Mouse (Mus musculus): ENCODE measurements at regions not wholly inside any gene's neighbourhood (a gene's known extent, or its start where the extent isn't known, plus 50 kb on each side); places are given as distances from the start of the nearest gene placed in this dataset.

DNA sequence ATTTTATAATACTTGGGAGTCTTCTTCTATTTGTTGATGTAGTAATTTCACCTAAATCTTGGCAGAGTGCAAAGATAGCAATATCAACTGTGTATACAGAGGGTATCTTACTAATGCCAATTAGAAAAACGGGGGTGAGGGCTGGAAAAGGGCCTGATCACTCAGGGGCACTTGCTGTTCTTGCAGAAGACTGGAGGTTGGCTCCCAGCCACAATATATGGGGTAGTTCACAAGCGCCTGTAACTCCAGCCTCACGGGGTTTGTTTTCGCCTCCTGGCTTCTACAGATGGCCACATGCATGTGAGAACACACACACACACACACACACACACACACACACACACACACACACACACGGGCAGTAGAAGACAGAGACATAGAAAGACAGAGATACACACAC is 185.7 kb downstream of the Plk2 start:
- no peak for ATAC-seq (ENCODE audit: low TSS enrichment)

GRCm38 (mm10) chr13:110584765-110585164 is 189.9 kb downstream of the Plk2 start:
- ATAC-seq (ENCODE audit: low TSS enrichment), result no peak

DNA sequence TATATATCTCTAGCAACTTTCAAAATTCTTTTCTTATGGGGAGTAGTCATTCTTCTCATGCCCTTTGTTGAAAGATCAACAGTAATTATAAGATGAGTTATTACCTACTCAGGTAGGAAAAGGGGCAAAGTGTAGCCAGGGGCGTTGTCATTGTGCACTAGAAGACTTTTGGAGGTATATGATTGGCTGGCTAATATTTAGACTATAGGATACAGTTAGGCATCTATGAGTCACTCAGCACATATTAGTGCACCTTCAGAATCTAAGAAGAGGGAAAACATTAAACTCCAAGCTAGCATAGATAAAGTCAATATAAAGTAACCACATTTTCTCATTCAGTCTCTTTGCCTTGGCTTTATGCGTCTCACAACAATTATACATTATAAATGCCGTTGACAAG is 199.8 kb downstream of the Plk2 start:
- ATAC-seq (ENCODE audit: low TSS enrichment), result no peak

GRCm38 (mm10) chr13:110599666-110600065 is 204.8 kb downstream of the Plk2 start:
- peak; percentile 47 for ATAC-seq (ENCODE audit: low TSS enrichment)

- ATAC-seq (ENCODE audit: low TSS enrichment), result peak; percentile 27
Measured at GRCm38 (mm10) chr13:110600377-110600776, 205.5 kb downstream of the Plk2 start.

- ATAC-seq (ENCODE audit: low TSS enrichment), result no peak
Measured at GRCm38 (mm10) chr13:110601352-110601751, 206.5 kb downstream of the Plk2 start.

DNA sequence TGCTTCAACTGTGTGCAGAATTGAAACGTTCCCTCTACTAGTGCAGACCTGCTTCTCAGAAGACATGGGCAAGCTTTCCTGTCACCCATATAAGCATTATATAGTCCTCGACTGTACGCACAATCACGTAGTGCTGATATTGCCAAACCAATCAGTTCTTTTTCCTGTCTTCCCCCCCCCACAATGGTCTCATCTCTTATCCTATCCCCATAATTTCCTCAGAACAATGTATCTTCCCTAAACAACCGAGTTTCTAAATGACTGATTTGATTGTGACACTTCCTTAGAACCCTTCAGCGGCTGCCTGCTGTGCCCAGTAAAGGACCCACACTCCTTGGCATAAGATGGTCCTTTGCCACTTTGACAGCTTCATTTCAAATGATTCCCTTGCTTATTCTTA is 207.0 kb downstream of the Plk2 start:
- ATAC-seq (ENCODE audit: low TSS enrichment), result no peak

GRCm38 (mm10) chr13:110602894-110603293 is 208.0 kb downstream of the Plk2 start:
- no peak for ATAC-seq (ENCODE audit: low TSS enrichment)

DNA sequence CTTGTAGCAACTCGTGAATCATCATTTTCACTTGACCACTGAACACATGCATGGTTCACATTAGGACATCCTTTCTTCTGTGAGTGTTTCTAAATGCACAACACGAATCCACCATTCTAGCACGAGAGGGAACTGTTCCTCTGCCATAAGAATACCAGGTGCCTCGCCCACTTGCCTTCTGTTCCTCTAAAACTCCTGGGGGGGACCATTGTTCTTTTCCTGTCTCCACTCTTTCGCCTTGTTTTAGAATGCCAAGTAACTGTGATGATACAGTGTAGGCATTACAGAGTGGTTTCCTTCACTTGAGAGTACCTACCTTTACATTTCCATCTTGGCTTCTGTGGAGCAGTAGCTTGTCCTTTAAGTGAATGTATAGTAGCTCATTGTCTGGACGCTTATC is 224.2 kb downstream of the Plk2 start:
- ATAC-seq (ENCODE audit: low TSS enrichment), result peak; percentile 93

DNA sequence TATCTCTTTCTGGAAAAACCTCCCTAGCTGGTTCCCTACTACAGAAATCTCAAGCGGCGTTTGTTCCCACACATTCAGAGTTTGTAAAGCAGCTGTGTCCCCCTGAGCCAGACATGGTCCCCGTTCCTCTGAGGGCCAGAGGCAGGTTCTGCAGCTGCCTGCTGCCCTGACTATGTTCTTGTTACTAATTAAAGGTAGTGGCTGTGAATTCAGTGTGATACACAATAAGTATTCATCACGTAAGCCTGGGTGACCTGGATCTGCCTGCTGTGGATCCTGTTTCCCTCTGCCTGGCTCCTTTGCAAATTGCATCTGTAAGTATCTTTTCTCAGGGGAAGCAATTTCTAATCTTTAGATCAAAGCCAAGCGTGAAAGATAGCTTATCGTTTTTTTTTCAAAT is 232.3 kb downstream of the Plk2 start:
- ATAC-seq (ENCODE audit: low TSS enrichment), result peak; percentile 34

DNA sequence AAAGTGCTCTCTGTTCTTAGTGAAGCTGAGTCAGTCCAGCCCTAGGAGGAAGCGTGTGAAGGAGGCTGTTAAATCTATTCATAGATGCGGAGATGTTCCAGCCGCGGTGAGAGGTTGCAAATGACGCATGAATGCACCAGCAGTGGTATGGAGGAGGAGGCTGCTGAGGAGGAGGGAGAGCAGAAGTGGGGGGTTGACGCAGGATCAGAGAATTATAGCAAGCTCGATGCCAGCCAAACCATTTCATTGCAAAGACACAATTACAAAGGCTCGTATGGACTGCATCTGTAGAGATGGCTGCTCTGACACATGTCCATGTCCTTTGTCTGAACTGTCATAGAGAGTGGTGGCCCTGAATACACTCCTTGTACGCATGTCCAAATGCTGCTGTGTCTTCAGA is 232.9 kb downstream of the Plk2 start:
- peak; percentile 91 for ATAC-seq (ENCODE audit: low TSS enrichment)

- ATAC-seq (ENCODE audit: low TSS enrichment), result peak; percentile 41
Measured at GRCm38 (mm10) chr13:110628201-110628600, 233.4 kb downstream of the Plk2 start.

DNA sequence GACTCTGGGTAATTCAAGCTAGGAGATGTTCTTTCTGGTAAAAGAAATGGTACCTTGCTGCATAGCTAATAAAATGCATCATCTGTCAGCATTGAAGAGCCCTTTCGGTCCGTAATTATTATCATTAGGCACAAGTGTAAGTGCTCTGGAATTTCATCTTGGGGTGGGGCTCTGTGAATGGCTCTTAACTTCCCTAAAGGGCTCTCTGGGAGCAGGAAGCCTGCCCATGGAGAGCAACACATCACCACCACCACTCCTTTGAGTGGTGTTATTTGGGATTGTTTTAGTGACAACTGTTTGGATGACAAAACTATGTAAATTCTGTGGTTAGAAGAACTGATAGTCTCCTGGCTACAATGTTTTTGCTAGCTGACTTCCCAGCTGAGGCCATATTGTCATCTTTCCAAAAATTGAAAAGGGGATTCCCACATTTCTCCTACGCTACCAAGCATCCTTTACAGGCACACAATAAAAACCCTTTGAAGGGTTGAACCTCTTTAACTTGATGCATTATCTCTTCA is 238.5 kb downstream of the Plk2 start:
- ATAC-seq (ENCODE audit: low TSS enrichment), result no peak

DNA sequence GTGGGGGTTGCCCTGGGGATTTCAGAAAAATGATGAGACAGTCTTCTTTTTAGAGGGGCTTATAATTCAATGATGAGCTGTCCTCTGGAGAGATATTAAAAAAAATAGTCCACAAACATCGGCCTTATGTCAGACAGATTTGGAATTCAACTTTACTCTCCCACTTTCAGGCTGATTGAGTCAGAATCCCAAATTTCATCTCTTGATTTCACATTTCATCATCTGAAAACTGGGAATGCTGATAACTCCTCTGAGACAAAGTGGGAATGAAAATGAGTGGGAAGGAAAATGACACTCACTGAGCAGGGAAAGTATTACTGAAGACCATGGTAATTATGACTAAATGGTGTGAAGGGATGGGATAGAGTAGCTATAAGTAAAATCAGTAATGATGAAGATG is 239.1 kb downstream of the Plk2 start:
- no peak for ATAC-seq (ENCODE audit: low TSS enrichment)

- no peak for ATAC-seq (ENCODE audit: low TSS enrichment)
Measured at GRCm38 (mm10) chr13:110642792-110643191, 247.9 kb downstream of the Plk2 start.

- peak; percentile 64 for ATAC-seq (ENCODE audit: low TSS enrichment)
Measured at GRCm38 (mm10) chr13:110643198-110643896, 248.5 kb downstream of the Plk2 start.

DNA sequence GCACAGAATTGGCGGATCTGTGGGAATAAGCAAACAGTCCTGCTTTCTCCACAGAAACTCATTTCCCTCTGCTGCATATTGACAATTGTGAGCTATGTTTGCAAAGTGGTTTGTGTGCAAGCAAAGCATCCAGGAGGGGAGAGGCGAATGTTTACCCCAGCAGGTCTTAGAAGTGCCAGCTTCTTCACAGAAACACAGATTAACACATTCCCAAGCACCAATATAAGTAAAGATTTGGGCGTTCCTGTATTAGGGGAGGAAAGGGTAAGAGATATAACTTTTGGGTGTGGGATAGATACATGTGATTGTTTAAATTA is 249.0 kb downstream of the Plk2 start:
- peak; percentile 60 for ATAC-seq (ENCODE audit: low TSS enrichment)

GRCm38 (mm10) chr13:110649378-110649777 is 254.5 kb downstream of the Plk2 start:
- ATAC-seq (ENCODE audit: low TSS enrichment), result no peak

DNA sequence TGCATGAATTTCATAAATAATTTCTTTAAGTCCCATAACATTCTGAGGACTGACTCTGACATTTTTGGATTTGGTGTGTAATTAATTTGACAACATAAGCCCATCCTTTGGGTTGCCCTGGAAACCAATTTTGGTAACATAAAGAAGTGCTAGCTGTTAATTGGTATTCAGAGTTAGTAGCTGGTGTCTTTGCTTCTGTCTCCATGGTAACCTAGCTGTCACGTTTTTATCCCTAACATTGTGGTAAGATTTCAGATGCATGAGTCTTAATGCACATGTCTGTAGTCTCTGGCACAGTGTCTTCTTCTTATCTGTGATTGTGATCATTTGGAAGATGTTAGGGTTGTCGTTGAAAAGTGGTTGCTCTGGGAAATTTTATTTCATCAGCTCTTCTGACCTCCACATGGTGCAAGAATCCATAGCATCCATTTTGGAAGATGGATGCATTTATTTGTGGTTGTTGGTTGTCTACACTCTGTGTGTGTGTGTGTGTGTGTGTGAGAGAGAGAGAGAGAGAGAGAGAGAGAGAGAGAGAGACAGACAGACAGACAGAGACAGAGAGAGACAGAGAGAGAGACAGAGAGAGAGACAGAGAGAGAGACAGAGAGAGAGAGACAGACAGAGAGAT is 255.1 kb downstream of the Plk2 start:
- ATAC-seq (ENCODE audit: low TSS enrichment), result peak; percentile 92

DNA sequence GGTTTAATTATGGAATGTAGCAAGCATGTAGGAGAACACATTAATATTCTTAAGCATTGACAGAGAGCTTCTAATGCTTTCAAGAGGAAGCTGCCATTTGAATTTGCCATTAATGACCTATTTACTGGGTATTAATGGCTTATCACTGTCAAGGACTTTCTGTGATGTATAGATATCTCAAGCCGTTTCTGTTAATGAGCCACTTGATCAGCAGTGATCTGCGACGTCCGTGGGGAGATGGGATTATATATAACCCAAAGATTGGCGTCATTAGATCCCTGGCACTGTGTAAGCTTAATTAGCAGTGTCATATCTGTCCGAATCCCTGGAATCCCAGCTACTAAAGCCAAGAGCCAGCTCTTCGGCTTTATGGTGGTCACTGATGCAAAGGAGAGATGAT is 257.4 kb downstream of the Plk2 start:
- ATAC-seq (ENCODE audit: low TSS enrichment), result no peak

DNA sequence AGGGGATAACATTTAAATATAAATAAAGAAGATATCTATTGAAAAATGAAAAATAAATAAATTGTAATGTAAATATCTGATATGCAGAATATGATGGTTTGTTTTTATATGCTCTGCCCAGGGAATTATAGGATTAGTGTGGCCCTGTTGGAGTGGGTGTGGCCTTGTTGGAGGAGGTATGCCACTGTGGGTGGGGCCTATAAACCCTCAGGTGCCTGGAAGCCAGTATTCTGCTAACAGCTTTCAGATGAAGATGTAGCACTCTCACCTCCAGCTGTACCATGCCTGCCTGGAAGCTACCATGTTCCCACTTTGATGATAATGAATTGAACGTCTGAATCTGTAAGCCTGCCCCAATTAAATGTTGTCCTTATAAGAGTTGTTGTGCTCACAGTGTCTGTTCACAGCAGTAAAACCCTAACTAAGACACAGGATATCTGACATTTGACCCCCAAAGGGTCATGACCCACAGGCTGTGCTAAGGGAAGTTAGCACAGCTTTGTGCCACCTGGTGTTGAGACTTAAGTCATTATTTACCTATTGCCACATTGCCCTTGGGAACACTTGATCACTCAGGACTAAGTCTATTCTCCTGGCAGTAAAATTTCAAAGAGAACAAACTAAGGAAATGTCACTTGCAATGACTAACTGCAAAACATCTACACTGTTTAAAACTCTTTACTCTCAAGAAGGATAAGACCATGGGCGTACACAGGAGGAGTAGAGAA is 270.4 kb downstream of the Plk2 start:
- ATAC-seq (ENCODE audit: low TSS enrichment), result no peak

DNA sequence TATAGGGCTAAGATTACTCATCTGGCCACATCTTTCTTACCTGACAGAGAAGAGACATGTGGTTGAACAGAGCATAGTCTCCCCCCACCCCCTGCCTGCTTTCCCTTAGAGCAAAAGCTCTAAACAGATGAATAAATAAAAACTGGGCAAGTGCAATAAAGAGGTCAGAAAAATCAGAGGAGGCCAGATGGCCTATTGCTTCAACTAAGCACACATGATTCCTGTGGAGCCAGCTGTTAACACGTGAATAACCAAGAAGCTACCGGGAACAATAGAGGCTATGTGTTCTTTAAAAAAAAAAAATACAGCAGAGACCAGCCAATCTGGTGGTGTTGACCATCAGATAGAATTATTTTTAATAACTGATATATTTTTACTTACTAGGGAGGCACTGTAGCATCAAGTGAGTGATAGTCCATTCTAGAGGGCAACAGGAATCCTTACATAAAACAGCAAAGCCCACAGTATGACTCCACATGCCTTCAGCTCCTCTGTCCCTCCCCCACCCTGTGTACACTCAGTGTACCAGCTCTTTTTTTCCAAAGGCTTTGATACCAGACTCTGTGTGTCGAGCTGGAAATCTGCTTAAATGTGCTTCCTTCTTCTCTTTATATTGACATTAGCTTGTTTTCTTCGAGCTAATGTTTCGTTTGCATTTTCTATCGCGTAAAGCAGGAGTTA is 272.6 kb downstream of the Plk2 start:
- no peak for ATAC-seq (ENCODE audit: low TSS enrichment)
